Mouse (Mus musculus) ES-Bruce4 (cell line): ENCODE data around the gene Nme7. TPM values are rescaled to one million over a fixed set of nuclear protein-coding genes. Genes with fewer than 3 reads are reported as not detected.

Source experiments
- H3K27ac ChIP-seq: 2 replicates; pipeline ENCODE4 v1.5.1; 2012; ENCODE audit warnings: low read length, inconsistent platforms; ENCODE audit not compliant: insufficient read depth
- H3K27me3 ChIP-seq: 2 replicates; pipeline ENCODE4 v1.6.1; 2012; ENCODE audit warnings: mild to moderate bottlenecking, low read length, inconsistent platforms; ENCODE audit not compliant: control insufficient read depth, poor library complexity, insufficient read depth, severe bottlenecking
- H3K36me3 ChIP-seq: 2 replicates; pipeline ENCODE4 v1.6.1; 2012; ENCODE audit warnings: inconsistent platforms, mild to moderate bottlenecking, low read length, moderate library complexity; ENCODE audit not compliant: control insufficient read depth, poor library complexity, insufficient read depth, severe bottlenecking
- H3K4me1 ChIP-seq: one replicate; pipeline ENCODE4 v1.8.1; 2011; ENCODE audit warnings: low read length; ENCODE audit not compliant: control insufficient read depth, insufficient read depth
- H3K4me3 ChIP-seq: 2 replicates; pipeline ENCODE4 v1.5.1; 2011; ENCODE audit warnings: low read depth, mild to moderate bottlenecking, low read length
- H3K9ac ChIP-seq: 2 replicates; pipeline ENCODE4 v1.6.1; 2012; ENCODE audit warnings: low read depth, mild to moderate bottlenecking, inconsistent platforms; ENCODE audit not compliant: poor library complexity, severe bottlenecking
- H3K9me3 ChIP-seq: replicated peaks from 2 replicates; pipeline ENCODE4 v1.6.1; 2012; ENCODE audit warnings: mild to moderate bottlenecking, low read length, inconsistent platforms; ENCODE audit not compliant: control insufficient read depth, poor library complexity, insufficient read depth, severe bottlenecking
- CTCF ChIP-seq: IDR thresholded peaks from one replicate; pipeline ENCODE4 v1.8.1; 2011; ENCODE audit warnings: low read depth, low read length
- EP300 ChIP-seq: IDR thresholded peaks from 2 replicates; pipeline ENCODE4 v1.6.1; 2011; ENCODE audit warnings: low read depth, low read length; ENCODE audit not compliant: insufficient read depth
- POLR2A ChIP-seq: IDR thresholded peaks from one replicate; pipeline ENCODE4 v1.8.1; 2011; ENCODE audit warnings: low read length; ENCODE audit not compliant: insufficient read depth
- polyA plus RNA-seq: library from polyadenylated mRNA; stranded (reverse); fragments of >200 nt; gene quantifications from 2 replicates; pipeline ENCODE4 v1.2.4, GENCODE M21; 2011; ENCODE audit warnings: low read depth; ENCODE audit not compliant: missing spikeins, insufficient read depth, insufficient read length

Gene Nme7
- polyA plus RNA-seq, 1 experiment: 48.8 TPM

DNA sequence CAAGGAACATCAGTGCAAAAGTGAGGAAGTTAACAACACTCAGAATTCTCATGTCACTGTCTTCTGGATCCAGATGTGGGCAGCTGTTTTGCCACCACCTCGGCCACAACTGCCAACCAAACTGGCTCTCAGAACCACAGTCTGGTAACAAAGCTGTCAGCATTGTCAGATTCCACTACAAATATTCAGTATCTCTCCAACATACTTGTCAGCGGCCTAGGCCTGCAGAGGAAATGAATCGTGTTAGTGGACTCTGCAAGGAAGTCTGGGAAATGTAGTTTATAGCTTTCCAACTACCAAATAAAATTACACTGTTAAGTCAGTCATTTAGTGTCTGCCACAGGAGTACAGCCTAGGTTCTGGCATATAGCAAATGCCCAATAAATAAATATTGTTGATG is 113.7 kb downstream of the Nme7 start:
- TF ChIP-seq POLR2A: no peak
- Histone ChIP-seq H3K27me3 (no peaks in the 10 kb centered on the region), H3K9me3 (no peaks in the 10 kb centered on the region)

GRCm38 (mm10) chr1:164418320-164418719 is 114.4 kb downstream of the Nme7 start:
- no peaks in the 10 kb centered on the region for H3K9me3 ChIP-seq
- no peaks in the 10 kb centered on the region; the same call in 1 of the 2 replicates for H3K36me3 ChIP-seq
- H3K27ac ChIP-seq: no peak overlapping the region
- TF ChIP-seq EP300 (no peak), CTCF (no peak), POLR2A (no peak)
- H3K4me3 ChIP-seq: no peak overlapping the region
- H3K9ac ChIP-seq: no peak overlapping the region
- no peaks in the 10 kb centered on the region for H3K4me1 ChIP-seq
- H3K27me3 ChIP-seq: no peaks in the 10 kb centered on the region

More for the DNA sequence above, 113.7 kb downstream of the Nme7 start:
- no peak overlapping the region for H3K4me3 ChIP-seq
- H3K4me1 ChIP-seq: no peaks in the 10 kb centered on the region
- no peaks in the 10 kb centered on the region; the same call in 1 of the 2 replicates for H3K36me3 ChIP-seq
- no peak overlapping the region for H3K9ac ChIP-seq
- no peak overlapping the region for H3K27ac ChIP-seq

DNA sequence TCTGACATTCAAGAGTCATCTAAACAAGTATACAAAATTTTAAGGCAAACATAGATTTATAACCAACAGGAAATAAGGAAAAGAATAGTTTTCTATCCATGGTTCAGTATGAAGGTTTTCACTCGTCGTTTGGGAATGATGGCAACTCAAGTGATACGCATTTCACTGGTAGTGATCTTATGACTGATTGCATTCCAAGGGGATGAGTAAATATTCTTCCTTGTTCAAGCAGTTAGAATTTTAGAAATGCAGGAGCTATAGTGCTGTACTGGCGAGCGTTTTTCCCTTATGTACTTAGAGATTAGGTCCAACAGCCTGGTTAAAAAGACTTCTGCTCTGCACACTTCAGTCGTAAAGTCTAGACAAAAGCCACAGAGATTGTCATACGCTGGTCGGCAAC is 115.5 kb downstream of the Nme7 start:
- Histone ChIP-seq H3K27ac (no peak overlapping the region), H3K4me1 (no peaks in the 10 kb centered on the region), H3K27me3 (no peaks in the 10 kb centered on the region), H3K4me3 (no peak overlapping the region), H3K9ac (no peak overlapping the region), H3K36me3 (no peaks in the 10 kb centered on the region; the same call in 1 of the 2 replicates), H3K9me3 (no peaks in the 10 kb centered on the region)
- TF ChIP-seq POLR2A (no peak), CTCF (no peak), EP300 (no peak)

DNA sequence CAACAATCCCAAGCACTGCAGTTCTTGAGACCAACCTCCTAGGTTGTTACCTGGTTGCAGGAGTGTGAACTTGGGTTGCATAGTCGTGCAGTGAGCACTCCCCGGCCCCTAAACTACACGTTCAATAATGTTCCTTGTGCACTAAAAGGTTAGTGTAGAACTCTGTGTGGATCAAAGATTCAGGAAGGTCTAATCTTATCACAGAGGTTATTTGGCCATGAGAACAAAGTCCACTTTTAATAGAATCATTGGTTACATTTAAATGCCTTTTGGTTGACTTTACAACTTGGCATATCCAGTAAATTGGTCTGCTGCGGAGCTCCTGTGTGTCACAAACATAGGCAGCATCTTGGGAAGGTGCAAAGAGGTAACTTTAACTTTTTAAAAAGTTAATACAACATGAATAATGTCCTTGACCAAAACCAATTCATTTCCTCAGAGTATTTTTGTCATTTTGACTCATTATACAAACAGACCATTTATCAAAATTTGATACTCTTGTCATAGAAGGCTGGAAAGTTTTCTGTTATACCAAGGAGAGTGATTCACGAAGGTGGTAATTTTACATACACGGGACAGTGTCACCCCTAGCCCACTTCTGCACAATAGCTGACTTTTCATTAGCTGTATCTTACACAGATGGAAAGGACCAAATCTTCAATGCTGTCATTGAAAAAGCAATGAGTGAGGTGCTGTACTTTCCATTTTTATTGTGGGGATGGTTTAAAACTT is 116.9 kb downstream of the Nme7 start:
- no peak for TF ChIP-seq POLR2A
- no peaks in the 10 kb centered on the region for H3K27me3 ChIP-seq
- H3K9me3 ChIP-seq: no peaks in the 10 kb centered on the region
- H3K27ac ChIP-seq: no peak overlapping the region
- H3K4me3 ChIP-seq: no peak overlapping the region
- no peaks in the 10 kb centered on the region; the same call in 1 of the 2 replicates for H3K36me3 ChIP-seq
- H3K4me1 ChIP-seq: no peaks in the 10 kb centered on the region
- no peak overlapping the region for H3K9ac ChIP-seq

GRCm38 (mm10) chr1:164426227-164426626 is 122.3 kb downstream of the Nme7 start:
- no peaks in the 10 kb centered on the region for H3K36me3 ChIP-seq
- no peaks in the 10 kb centered on the region for H3K9me3 ChIP-seq
- TF ChIP-seq EP300 (no peak), POLR2A (no peak), CTCF (no peak)
- H3K9ac ChIP-seq: no peak overlapping the region
- no peaks in the 10 kb centered on the region for H3K27me3 ChIP-seq
- no peak overlapping the region for H3K27ac ChIP-seq
- H3K4me1 ChIP-seq: no peaks in the 10 kb centered on the region
- no peak overlapping the region for H3K4me3 ChIP-seq

GRCm38 (mm10) chr1:164427777-164428176 is 123.9 kb downstream of the Nme7 start:
- H3K27ac ChIP-seq: no peak overlapping the region
- TF ChIP-seq POLR2A: no peak
- no peak for TF ChIP-seq EP300
- TF ChIP-seq CTCF: no peak
- no peak overlapping the region for H3K9ac ChIP-seq
- no peaks in the 10 kb centered on the region for H3K9me3 ChIP-seq
- no peaks in the 10 kb centered on the region for H3K36me3 ChIP-seq
- no peaks in the 10 kb centered on the region for H3K27me3 ChIP-seq
- no peak overlapping the region for H3K4me3 ChIP-seq
- H3K4me1 ChIP-seq: no peaks in the 10 kb centered on the region
